Mouse (Mus musculus): ENCODE measurements around the gene Sar1a. TPM values are rescaled to one million over a fixed set of nuclear protein-coding genes. Genes with fewer than 3 reads are reported as not detected.

Gene Sar1a
- polyA plus RNA-seq, 1 experiment from 2014 or later = 323 TPM

DNA sequence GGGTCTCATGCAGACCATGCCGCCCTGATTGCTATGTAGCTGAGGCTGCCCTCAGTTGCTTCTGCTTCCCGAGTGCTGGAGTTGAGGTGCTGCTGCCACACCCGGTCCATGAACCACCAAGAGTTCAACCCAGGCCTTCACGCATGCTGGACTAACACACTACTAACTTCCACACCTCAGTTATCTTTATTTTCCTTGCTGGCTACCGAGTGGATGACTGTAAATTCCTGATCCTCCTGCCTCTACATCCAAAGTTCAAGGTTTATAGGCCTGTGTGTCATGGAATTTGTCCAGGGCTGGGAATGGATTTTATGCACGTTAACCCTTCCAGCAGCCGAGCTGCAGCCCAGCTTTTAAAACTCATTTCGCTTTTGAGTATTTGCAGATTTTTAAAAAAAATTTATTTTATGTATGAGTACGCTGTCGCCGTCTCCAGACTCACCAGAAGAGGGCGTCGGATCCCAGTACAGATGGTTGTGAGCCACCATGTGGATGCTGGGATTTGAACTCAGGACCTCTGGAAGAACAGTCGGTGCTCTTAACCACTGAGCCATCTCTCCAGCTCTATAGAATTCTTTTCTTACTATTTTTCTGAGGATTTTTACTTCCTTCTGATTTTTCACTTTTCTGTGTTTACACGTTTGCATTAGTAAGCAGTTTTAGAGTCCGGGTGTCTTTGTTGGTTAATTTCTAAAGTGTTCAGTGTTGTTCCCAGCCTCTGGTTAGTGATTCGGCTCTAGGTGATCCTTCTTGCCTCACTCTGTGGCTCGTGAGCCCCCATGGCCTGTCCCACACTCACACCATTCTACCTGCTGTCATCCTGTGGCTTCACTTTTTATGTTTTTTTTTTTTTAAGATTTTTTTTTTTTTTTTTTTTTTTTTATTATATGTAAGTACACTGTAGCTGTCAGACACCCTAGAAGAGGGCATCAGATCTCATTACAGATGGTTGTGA, 22.9 kb upstream of the Sar1a start:
- H3K9me3 ChIP-seq = no peaks in the 10 kb centered on the region
- no peak overlapping the region for H3K4me3 ChIP-seq
- ATAC-seq (ENCODE audit: insufficient number of reproducible peaks, low FRiP score, low TSS enrichment, low read depth) = no peak
- H3K36me3 ChIP-seq = peaks cover 40% of the 10 kb centered on the region
- H3K27me3 ChIP-seq = no peaks in the 10 kb centered on the region
- H3K27ac ChIP-seq = peak overlapping the region; percentile 1; the same call in 1 of the 2 replicates
- no peaks in the 10 kb centered on the region for H3K4me1 ChIP-seq
- no peak overlapping the region for H3K9ac ChIP-seq
- H3K4me2 ChIP-seq = no peak overlapping the region
- 80% methylated on average over 18 of the region's 18 CpGs for WGBS

DNA sequence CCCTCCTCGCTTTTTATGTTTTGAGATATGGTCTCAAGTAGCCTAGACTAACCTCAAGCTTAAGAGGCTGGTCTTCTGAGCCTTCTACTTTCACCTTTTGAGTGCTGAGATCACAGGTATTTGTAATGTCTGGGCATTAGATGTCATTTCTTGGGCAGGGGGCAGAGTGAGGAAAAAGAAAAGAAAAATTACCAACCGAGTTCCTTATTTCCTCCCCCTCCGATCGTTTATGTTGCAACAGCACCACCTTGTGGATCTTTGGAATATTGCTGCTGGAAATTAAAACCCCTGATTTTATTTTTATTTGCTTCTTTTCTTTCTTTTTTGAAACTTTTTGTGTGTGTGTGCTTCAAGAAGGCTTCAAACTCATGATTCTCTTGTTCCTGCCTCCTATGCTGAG, 22.1 kb upstream of the Sar1a start:
- peaks cover 45% of the 10 kb centered on the region for H3K36me3 ChIP-seq

DNA sequence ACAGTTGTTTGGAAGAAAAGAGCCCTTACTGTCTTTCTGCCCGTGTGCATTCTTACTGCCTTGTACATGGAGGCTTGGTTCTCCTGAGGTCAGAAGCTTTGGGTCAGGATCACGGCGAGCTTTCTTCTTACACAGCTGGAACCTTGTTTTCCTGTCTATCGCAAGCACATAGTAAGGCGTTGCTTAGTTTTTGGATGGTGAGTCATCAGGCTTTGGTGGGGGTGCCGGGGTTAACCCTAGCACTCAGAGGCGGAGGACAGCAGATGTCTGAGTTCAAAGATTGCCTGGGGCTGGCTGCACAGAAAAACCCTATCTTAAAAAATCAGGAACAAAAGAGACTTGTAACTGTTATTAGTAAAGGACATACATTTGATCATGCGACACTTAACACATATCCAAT, 18.2 kb upstream of the Sar1a start:
- H3K36me3 ChIP-seq = peaks cover 59% of the 10 kb centered on the region
- H3K4me3 ChIP-seq = no peak overlapping the region
- no peak for ATAC-seq (ENCODE audit: insufficient number of reproducible peaks, low FRiP score, low TSS enrichment, low read depth)
- no peak overlapping the region for H3K9ac ChIP-seq
- H3K4me1 ChIP-seq = no peaks in the 10 kb centered on the region
- no peaks in the 10 kb centered on the region for H3K27me3 ChIP-seq
- H3K27ac ChIP-seq = no peak overlapping the region
- no peaks in the 10 kb centered on the region for H3K9me3 ChIP-seq
- 68% methylated on average over 8 of the region's 8 CpGs for WGBS
- no peak overlapping the region for H3K4me2 ChIP-seq

More for the DNA sequence above, 22.1 kb upstream of the Sar1a start:
- ATAC-seq (ENCODE audit: insufficient number of reproducible peaks, low FRiP score, low TSS enrichment, low read depth) = no peak
- Histone ChIP-seq H3K4me1 (no peaks in the 10 kb centered on the region), H3K4me3 (no peak overlapping the region), H3K27me3 (no peaks in the 10 kb centered on the region), H3K9ac (no peak overlapping the region), H3K9me3 (no peaks in the 10 kb centered on the region), H3K4me2 (no peak overlapping the region), H3K27ac (no peak overlapping the region)
- 25% methylated on average over 4 of the region's 4 CpGs for WGBS

DNA sequence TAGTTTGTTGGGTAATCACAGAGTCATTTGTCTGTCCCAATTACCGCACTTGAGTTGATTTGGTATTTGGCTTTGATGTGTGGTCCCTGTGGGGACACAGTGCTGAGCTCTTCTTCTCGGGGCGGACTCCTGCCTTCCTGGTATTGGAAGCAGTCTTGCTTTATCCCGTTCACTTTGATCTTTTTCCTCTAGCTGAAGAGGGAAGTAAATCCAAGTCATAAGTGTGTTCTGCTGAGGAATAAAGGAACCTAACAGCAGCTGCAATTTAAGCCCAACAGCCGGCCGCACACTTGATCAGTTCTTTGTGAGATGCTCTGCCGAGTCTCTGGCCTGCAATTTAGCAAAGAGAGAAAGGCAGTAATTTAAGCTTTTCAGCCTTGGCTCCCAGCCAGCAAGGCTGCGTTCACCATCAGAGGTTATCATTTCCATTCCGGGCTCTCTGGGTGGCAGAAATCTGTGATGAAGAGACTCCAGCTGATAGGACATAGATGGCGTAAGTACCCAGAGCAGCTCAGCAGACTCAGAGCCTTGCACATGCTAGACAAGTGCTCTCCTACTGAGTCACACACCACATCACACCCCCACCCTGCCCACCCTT, 17.6 kb upstream of the Sar1a start:
- no peaks in the 10 kb centered on the region for H3K9me3 ChIP-seq
- peaks cover 60% of the 10 kb centered on the region for H3K36me3 ChIP-seq
- no peak overlapping the region for H3K27ac ChIP-seq
- H3K27me3 ChIP-seq = no peaks in the 10 kb centered on the region
- no peak overlapping the region for H3K4me2 ChIP-seq
- 66% methylated on average over 10 of the region's 10 CpGs for WGBS
- no peaks in the 10 kb centered on the region for H3K4me1 ChIP-seq
- ATAC-seq (ENCODE audit: insufficient number of reproducible peaks, low FRiP score, low TSS enrichment, low read depth) = no peak
- no peak overlapping the region for H3K9ac ChIP-seq
- H3K4me3 ChIP-seq = no peak overlapping the region

DNA sequence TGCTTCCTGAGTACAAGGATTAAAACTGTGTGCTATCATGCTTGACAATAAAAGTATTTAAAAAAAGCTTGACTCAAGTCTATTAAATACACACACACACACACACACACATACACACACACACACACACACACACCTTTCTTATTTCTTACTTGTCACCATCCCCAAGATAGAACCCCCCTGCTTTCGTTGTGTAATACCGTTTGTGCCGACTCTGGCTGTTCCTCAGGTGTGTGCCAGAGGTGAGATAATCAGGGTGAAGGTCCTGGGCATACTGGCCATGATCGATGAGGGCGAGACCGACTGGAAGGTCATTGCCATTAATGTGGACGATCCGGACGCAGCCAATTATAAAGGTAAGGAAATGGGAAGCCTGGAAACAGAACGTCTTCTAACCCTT, 15.0 kb upstream of the Sar1a start:
- no peak overlapping the region for H3K27ac ChIP-seq
- H3K9ac ChIP-seq = no peak overlapping the region
- H3K4me2 ChIP-seq = no peak overlapping the region
- no peaks in the 10 kb centered on the region for H3K9me3 ChIP-seq
- H3K4me1 ChIP-seq = no peaks in the 10 kb centered on the region
- H3K36me3 ChIP-seq = peaks cover 77% of the 10 kb centered on the region
- no peak for ATAC-seq (ENCODE audit: insufficient number of reproducible peaks, low FRiP score, low TSS enrichment, low read depth)
- 90% methylated on average over 10 of the region's 10 CpGs for WGBS
- no peaks in the 10 kb centered on the region for H3K27me3 ChIP-seq
- no peak overlapping the region for H3K4me3 ChIP-seq

DNA sequence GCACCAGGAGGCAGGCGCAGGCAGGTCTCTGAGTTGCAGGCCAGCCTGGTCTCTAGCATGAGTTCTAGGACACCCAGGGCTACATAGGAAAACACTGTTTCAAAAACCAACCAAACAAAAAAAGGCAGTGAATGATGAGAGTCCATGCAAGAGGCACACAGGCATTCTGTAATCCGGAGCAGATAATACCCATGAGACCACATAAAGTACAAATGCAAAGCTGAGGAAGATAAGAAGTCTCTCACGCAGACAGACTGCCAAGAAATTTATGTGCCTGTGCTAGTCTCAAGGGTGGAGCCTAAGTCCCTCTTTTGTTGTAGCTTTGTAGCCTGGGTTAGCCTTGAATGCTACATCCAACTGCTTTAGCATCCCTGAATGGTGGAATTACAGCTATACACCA, 14.4 kb upstream of the Sar1a start:
- no peak overlapping the region for H3K4me2 ChIP-seq
- no peak overlapping the region for H3K4me3 ChIP-seq
- 82% methylated on average over 3 of the region's 3 CpGs for WGBS
- H3K27ac ChIP-seq = no peak overlapping the region
- no peaks in the 10 kb centered on the region for H3K27me3 ChIP-seq
- no peak for ATAC-seq (ENCODE audit: insufficient number of reproducible peaks, low FRiP score, low TSS enrichment, low read depth)
- H3K36me3 ChIP-seq = peaks cover 78% of the 10 kb centered on the region
- no peaks in the 10 kb centered on the region for H3K4me1 ChIP-seq
- no peak overlapping the region for H3K9ac ChIP-seq
- no peaks in the 10 kb centered on the region for H3K9me3 ChIP-seq

DNA sequence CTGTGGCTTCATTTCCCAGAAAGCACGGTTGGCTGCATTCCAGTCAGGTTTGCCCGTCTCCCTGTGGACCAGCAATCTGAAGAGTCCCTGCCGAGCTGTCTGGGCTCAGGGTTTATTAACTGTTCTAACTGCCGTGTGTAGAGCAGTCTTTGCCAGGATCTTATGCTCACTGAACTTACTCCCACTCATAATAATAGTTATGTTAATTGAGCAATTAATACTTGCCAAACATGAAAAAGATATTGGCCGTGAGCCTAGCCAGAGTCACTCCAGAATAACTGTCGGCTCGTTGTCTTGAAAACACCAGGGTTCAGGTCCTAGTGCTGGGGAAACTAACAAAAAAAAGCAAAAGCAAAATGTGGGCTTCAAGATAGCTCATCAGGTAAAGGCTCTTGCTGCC, 10.8 kb upstream of the Sar1a start:
- Histone ChIP-seq H3K9ac (no peak overlapping the region), H3K4me1 (no peaks in the 10 kb centered on the region), H3K9me3 (no peaks in the 10 kb centered on the region), H3K27ac (no peak overlapping the region), H3K4me2 (no peak overlapping the region), H3K4me3 (no peak overlapping the region), H3K27me3 (no peaks in the 10 kb centered on the region), H3K36me3 (peaks cover 80% of the 10 kb centered on the region)
- 76% methylated on average over 7 of the region's 7 CpGs for WGBS
- ATAC-seq (ENCODE audit: insufficient number of reproducible peaks, low FRiP score, low TSS enrichment, low read depth) = no peak

DNA sequence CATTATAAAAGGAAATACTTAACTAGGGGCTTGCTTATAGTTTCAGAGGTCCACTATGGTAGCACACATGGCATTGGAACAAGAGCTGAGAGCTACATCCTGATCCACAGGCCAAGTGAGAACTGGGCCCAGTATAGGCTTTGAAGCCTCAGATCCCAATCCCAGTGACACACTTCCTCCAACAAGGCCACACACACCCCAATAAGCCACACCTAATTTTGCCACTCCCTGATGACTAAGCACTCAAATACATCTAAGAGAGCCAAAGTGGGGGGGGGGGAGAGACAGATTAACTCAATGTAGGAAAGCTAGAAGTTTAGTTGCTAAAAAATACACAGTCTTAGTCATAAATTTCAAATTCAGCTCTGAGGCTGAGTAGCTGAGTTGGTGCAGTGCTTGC, 10.2 kb upstream of the Sar1a start:
- Histone ChIP-seq H3K4me3 (no peak overlapping the region), H3K4me1 (no peaks in the 10 kb centered on the region), H3K4me2 (no peak overlapping the region), H3K36me3 (peaks cover 80% of the 10 kb centered on the region), H3K27ac (no peak overlapping the region; the same call in 1 of the 2 replicates), H3K9ac (no peak overlapping the region), H3K9me3 (no peaks in the 10 kb centered on the region), H3K27me3 (no peaks in the 10 kb centered on the region)
- ATAC-seq (ENCODE audit: insufficient number of reproducible peaks, low FRiP score, low TSS enrichment, low read depth) = no peak

DNA sequence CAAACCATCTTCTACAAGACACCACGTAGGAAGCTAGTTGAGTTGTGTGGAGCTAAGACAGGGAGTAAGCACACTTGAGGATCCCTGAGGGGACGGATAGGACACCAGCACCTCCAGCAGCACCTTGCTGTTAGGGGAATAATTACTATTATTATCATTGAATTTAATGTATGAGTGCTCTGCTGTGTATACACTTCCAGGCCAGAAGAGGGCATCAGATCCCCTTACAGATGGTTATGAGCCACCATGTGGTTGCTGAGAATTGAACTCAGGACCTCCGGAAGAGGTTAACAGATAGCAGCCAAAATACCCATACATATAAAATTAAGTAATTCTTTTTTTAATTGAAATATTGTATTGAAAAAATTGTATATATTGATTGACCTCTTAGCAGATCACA, 9.3 kb upstream of the Sar1a start:
- Histone ChIP-seq H3K36me3 (peaks cover 79% of the 10 kb centered on the region), H3K4me2 (no peak overlapping the region), H3K27me3 (no peaks in the 10 kb centered on the region), H3K4me1 (no peaks in the 10 kb centered on the region), H3K9ac (no peak overlapping the region), H3K4me3 (no peak overlapping the region), H3K9me3 (no peaks in the 10 kb centered on the region), H3K27ac (no peak overlapping the region)
- ATAC-seq (ENCODE audit: insufficient number of reproducible peaks, low FRiP score, low TSS enrichment, low read depth) = no peak
- WGBS = 91% methylated on average over 3 of the region's 3 CpGs

DNA sequence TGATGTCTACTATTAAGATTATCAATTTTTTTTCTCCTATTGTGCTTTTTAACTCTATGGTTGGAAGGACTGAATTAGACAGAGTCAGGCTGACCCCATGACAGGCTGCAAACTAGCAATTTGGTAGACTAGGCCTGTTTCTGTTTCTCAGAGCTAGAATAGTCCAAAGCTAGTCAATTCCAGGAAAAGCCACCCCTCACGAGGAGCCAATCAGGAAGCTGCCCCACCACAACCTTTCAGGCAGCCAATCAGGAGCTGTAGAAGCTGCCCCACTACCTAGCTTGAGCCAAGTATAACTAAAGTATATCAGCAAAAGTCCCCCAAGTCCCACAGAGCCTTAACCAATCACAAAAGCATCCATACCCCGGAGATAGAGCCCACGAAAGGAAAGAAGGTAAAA, 4.2 kb upstream of the Sar1a start:
- peaks cover 41% of the 10 kb centered on the region for H3K36me3 ChIP-seq
- H3K4me2 ChIP-seq = no peak overlapping the region
- H3K4me3 ChIP-seq = no peak overlapping the region
- H3K27me3 ChIP-seq = no peaks in the 10 kb centered on the region
- no peaks in the 10 kb centered on the region for H3K9me3 ChIP-seq
- H3K4me1 ChIP-seq = no peaks in the 10 kb centered on the region
- no peak overlapping the region for H3K27ac ChIP-seq
- no peak for ATAC-seq (ENCODE audit: insufficient number of reproducible peaks, low FRiP score, low TSS enrichment, low read depth)
- no peak overlapping the region for H3K9ac ChIP-seq
- WGBS = 82% methylated on average over 3 of the region's 3 CpGs

DNA sequence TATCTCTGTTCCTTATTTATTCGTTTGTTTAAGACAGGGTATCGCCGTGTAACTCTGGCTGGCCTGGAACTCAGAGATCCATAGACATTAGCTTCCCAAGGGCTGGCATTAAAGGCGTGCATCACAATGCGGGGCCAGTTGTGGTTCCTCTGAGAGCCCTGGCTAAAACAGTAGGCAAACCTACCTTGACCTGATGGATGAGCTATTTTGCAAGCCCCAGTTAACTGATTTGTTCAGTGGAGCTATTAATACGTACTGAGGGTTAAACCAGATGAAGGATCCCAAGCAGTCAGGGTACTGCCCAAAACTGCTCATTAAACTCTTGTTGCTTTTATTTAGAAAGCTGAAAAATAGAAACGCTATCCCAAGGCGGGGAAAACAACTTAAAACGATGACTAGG, 554 bp upstream of the Sar1a start:
- H3K9me3 ChIP-seq = no peaks in the 10 kb centered on the region
- WGBS = 35% methylated on average over 9 of the region's 9 CpGs
- ATAC-seq (ENCODE audit: insufficient number of reproducible peaks, low FRiP score, low TSS enrichment, low read depth) = no peak
- peak overlapping the region; percentile 94 for H3K27ac ChIP-seq
- H3K4me3 ChIP-seq = peak overlapping the region; percentile 91
- no peaks in the 10 kb centered on the region for H3K27me3 ChIP-seq
- H3K4me2 ChIP-seq = peak overlapping the region; percentile 53
- peaks cover 16% of the 10 kb centered on the region for H3K36me3 ChIP-seq
- peak overlapping the region; percentile 48 for H3K9ac ChIP-seq
- H3K4me1 ChIP-seq = peaks cover 14% of the 10 kb centered on the region

DNA sequence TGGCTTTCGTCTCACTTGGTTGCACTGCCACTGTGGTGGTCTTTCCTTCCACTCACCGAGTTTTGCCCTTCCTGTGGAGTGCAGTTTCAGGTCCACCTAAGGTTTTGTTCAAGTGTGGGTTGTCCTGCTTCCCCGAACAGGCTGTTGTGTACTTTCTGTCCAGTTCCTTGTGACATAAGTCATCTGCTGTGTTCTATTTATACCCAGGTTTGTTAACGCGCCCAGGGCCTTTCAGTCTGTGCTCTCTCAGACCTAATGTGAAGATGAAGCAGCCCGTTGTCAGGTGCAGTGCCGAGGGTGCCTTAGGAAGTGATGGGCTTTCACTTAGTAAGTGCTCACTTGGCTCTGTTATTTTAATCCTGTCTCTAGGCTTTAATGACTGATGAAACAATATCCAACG, 9.3 kb downstream of the Sar1a start:
- Histone ChIP-seq H3K27ac (no peak overlapping the region), H3K4me3 (no peak overlapping the region), H3K4me1 (no peaks in the 10 kb centered on the region), H3K36me3 (peaks cover 85% of the 10 kb centered on the region), H3K9me3 (no peaks in the 10 kb centered on the region), H3K27me3 (no peaks in the 10 kb centered on the region), H3K9ac (no peak overlapping the region), H3K4me2 (no peak overlapping the region)
- ATAC-seq (ENCODE audit: insufficient number of reproducible peaks, low FRiP score, low TSS enrichment, low read depth) = no peak
- WGBS = 90% methylated on average over 8 of the region's 8 CpGs
